Mouse (Mus musculus): ENCODE measurements around the gene Gm42906. TPM values are rescaled to one million over a fixed set of nuclear protein-coding genes. Genes with fewer than 3 reads are reported as not detected.

The Gm42906 gene
- polyA plus RNA-seq, 1 experiment from 2014 or later: not detected

DNA sequence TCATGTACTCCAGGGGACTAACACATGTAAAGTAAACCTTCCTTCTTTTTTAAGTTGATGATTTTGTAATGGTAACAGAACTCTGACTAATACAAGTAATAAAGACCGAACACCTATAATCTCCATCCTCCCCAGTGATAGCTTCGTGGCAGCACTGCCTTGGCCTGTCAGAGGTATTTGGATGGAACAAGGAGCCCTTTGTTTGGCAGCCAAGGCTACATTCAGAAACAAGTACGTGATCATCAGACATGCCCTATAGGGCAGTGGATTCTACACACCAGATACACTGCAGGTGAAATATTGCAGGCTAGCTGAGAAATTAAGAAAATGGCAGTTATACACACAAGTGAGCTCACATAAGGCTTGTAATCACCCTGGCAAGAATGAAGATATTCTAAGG, 79.5 kb downstream of the Gm42906 start:
- Histone ChIP-seq H3K27ac (no peak overlapping the region), H3K9me3 (no peaks in the 10 kb centered on the region), H3K27me3 (no peaks in the 10 kb centered on the region), H3K36me3 (no peaks in the 10 kb centered on the region), H3K4me2 (no peak overlapping the region), H3K4me1 (no peaks in the 10 kb centered on the region), H3K4me3 (no peak overlapping the region), H3K9ac (no peak overlapping the region)
- ATAC-seq (ENCODE audit: borderline replicate concordance, extremely low read depth, low FRiP score, low TSS enrichment): no peak
- 72% methylated on average over 3 of the region's 3 CpGs for WGBS

- H3K27ac ChIP-seq: no peak overlapping the region
- ATAC-seq (ENCODE audit: borderline replicate concordance, extremely low read depth, low FRiP score, low TSS enrichment): no peak
- H3K9ac ChIP-seq: no peak overlapping the region
- no peak overlapping the region for H3K4me3 ChIP-seq
- no peaks in the 10 kb centered on the region for H3K36me3 ChIP-seq
- no peaks in the 10 kb centered on the region for H3K27me3 ChIP-seq
- no peaks in the 10 kb centered on the region for H3K9me3 ChIP-seq
- H3K4me1 ChIP-seq: no peaks in the 10 kb centered on the region
- H3K4me2 ChIP-seq: no peak overlapping the region
- 87% methylated on average over 8 of the region's 8 CpGs for WGBS
Observed at GRCm38 (mm10) chr5:151346626-151347025, 81.3 kb downstream of the Gm42906 start.

GRCm38 (mm10) chr5:151344737-151345136, 83.2 kb downstream of the Gm42906 start:
- Histone ChIP-seq H3K9ac (no peak overlapping the region), H3K27ac (no peak overlapping the region), H3K36me3 (no peaks in the 10 kb centered on the region), H3K9me3 (no peaks in the 10 kb centered on the region), H3K4me3 (no peak overlapping the region), H3K4me2 (no peak overlapping the region), H3K27me3 (no peaks in the 10 kb centered on the region), H3K4me1 (no peaks in the 10 kb centered on the region)
- WGBS: 72% methylated on average over 4 of the region's 4 CpGs
- no peak for ATAC-seq (ENCODE audit: borderline replicate concordance, extremely low read depth, low FRiP score, low TSS enrichment)

GRCm38 (mm10) chr5:151333686-151334085, 94.3 kb downstream of the Gm42906 start:
- Histone ChIP-seq H3K4me2 (no peak overlapping the region), H3K9me3 (no peaks in the 10 kb centered on the region), H3K4me1 (no peaks in the 10 kb centered on the region), H3K27me3 (no peaks in the 10 kb centered on the region), H3K36me3 (no peaks in the 10 kb centered on the region), H3K27ac (no peak overlapping the region), H3K4me3 (no peak overlapping the region), H3K9ac (no peak overlapping the region)
- ATAC-seq (ENCODE audit: borderline replicate concordance, extremely low read depth, low FRiP score, low TSS enrichment): no peak

- no peaks in the 10 kb centered on the region for H3K9me3 ChIP-seq
- no peak overlapping the region for H3K9ac ChIP-seq
- H3K4me1 ChIP-seq: no peaks in the 10 kb centered on the region
- no peaks in the 10 kb centered on the region for H3K36me3 ChIP-seq
- H3K27ac ChIP-seq: no peak overlapping the region; the same call in 1 of the 2 replicates
- no peak overlapping the region for H3K4me2 ChIP-seq
- ATAC-seq (ENCODE audit: borderline replicate concordance, extremely low read depth, low FRiP score, low TSS enrichment): no peak
- no peaks in the 10 kb centered on the region for H3K27me3 ChIP-seq
- H3K4me3 ChIP-seq: no peak overlapping the region
Observed at GRCm38 (mm10) chr5:151333191-151333594, 94.8 kb downstream of the Gm42906 start.

DNA sequence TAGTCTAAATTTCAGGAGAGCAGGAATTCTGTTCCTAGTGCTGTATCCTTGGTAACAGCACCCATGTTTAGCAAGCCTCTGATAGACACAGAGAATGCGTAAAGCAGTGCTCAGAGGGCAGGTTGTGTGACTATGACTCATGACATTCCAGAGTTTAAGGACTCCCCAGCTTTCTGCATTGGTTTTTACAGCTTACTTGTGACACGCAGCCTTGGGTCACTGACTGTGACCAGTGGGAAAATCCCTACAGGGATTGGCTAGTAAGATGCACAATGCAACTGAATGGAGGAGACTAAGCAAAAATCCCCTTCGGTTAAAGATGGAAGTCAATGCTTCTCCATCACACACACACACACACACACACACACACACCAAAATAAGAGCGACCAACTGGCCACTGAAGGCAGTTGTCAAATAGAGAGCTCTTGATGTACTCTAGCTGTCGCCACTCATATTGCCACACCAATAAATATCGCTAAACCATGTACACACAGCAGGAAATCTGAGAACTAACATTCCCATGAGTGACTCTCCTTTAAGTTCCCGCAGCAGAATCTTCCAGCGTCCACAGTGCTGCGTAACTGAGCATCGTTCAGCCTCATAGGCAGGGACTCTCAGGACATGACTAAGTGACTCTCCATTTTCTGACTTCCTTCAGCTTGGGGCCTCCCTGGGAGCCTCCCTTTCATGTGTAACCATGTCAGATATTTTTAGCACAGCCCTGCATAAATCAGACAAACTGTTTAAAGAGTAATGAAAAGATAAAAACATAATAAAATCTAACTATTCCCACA, 112.0 kb downstream of the Gm42906 start:
- no peak overlapping the region for H3K4me2 ChIP-seq
- peaks cover 10% of the 10 kb centered on the region for H3K4me1 ChIP-seq
- WGBS: 29% methylated on average over 10 of the region's 10 CpGs
- no peaks in the 10 kb centered on the region for H3K9me3 ChIP-seq
- no peak overlapping the region for H3K4me3 ChIP-seq
- no peak overlapping the region for H3K27ac ChIP-seq
- no peaks in the 10 kb centered on the region for H3K27me3 ChIP-seq
- H3K9ac ChIP-seq: no peak overlapping the region
- H3K36me3 ChIP-seq: no peaks in the 10 kb centered on the region
- peak; percentile 81; the same call in 1 of the 2 replicates for ATAC-seq (ENCODE audit: borderline replicate concordance, extremely low read depth, low FRiP score, low TSS enrichment)

GRCm38 (mm10) chr5:151300286-151300685, 127.7 kb downstream of the Gm42906 start:
- no peak for ATAC-seq (ENCODE audit: borderline replicate concordance, extremely low read depth, low FRiP score, low TSS enrichment)
- H3K4me1 ChIP-seq: no peaks in the 10 kb centered on the region
- H3K9me3 ChIP-seq: no peaks in the 10 kb centered on the region
- H3K4me3 ChIP-seq: no peak overlapping the region
- H3K9ac ChIP-seq: no peak overlapping the region
- H3K36me3 ChIP-seq: no peaks in the 10 kb centered on the region
- H3K27me3 ChIP-seq: no peaks in the 10 kb centered on the region
- 56% methylated on average over 2 of the region's 2 CpGs for WGBS
- no peak overlapping the region for H3K4me2 ChIP-seq
- H3K27ac ChIP-seq: no peak overlapping the region

DNA sequence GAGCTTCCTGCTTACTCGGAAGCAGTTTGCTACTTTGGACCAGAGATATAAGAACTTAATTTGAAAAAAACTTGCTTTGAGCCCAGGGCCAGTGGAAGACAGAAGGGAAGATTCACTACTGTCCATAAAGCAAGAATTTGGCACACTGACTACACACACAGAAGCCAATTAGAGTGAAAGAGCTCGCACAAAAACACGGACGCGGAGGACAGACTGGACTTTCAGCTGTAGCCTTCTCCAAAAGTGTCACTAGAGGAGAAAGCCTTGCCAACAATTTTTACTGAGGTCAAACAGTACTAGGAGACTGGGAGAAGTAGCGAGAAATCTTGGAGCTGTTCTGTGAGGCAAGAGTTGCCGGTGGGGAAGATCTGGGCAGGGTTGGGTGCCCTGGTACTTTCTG, 128.4 kb downstream of the Gm42906 start:
- H3K27me3 ChIP-seq: no peaks in the 10 kb centered on the region
- H3K4me1 ChIP-seq: no peaks in the 10 kb centered on the region
- 63% methylated on average over 7 of the region's 7 CpGs for WGBS
- no peak overlapping the region for H3K4me3 ChIP-seq
- ATAC-seq (ENCODE audit: borderline replicate concordance, extremely low read depth, low FRiP score, low TSS enrichment): peak; percentile 46; the same call in 1 of the 2 replicates
- H3K9ac ChIP-seq: no peak overlapping the region
- H3K27ac ChIP-seq: peak overlapping the region; percentile 16; the same call in 1 of the 2 replicates
- no peak overlapping the region for H3K4me2 ChIP-seq
- H3K36me3 ChIP-seq: no peaks in the 10 kb centered on the region
- no peaks in the 10 kb centered on the region for H3K9me3 ChIP-seq

DNA sequence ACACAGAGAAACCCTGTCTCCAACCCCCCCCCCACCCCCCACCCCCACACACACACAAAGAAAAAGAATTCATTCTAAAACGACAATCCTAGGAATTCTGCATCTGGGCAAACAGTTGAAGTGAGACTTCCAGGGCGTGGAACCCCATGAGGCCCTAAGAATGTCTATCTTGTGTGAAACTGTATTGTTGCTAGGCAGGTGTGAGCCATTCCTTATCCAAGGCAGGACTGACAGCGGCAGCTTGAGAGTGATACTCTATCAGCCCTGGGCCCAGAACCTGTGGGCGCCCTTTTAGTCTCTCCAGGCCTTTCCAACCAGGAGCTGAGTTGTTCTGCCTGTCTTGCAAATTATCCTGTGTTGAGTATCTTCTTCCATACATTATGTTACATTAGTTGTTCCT, 129.6 kb downstream of the Gm42906 start:
- H3K27ac ChIP-seq: no peak overlapping the region
- no peaks in the 10 kb centered on the region for H3K9me3 ChIP-seq
- H3K27me3 ChIP-seq: no peaks in the 10 kb centered on the region
- no peak for ATAC-seq (ENCODE audit: borderline replicate concordance, extremely low read depth, low FRiP score, low TSS enrichment)
- H3K4me3 ChIP-seq: no peak overlapping the region
- no peak overlapping the region for H3K4me2 ChIP-seq
- H3K36me3 ChIP-seq: no peaks in the 10 kb centered on the region
- 59% methylated on average over 4 of the region's 4 CpGs for WGBS
- no peak overlapping the region for H3K9ac ChIP-seq
- H3K4me1 ChIP-seq: no peaks in the 10 kb centered on the region

GRCm38 (mm10) chr5:151296244-151296643, 131.7 kb downstream of the Gm42906 start:
- Histone ChIP-seq H3K9me3 (no peaks in the 10 kb centered on the region), H3K36me3 (no peaks in the 10 kb centered on the region), H3K4me2 (no peak overlapping the region), H3K9ac (no peak overlapping the region), H3K27me3 (no peaks in the 10 kb centered on the region), H3K4me1 (no peaks in the 10 kb centered on the region), H3K4me3 (no peak overlapping the region), H3K27ac (no peak overlapping the region)
- 56% methylated on average over 4 of the region's 4 CpGs for WGBS
- no peak for ATAC-seq (ENCODE audit: borderline replicate concordance, extremely low read depth, low FRiP score, low TSS enrichment)

GRCm38 (mm10) chr5:151293591-151293990, 134.4 kb downstream of the Gm42906 start:
- H3K4me1 ChIP-seq: no peaks in the 10 kb centered on the region
- no peaks in the 10 kb centered on the region for H3K9me3 ChIP-seq
- no peak for ATAC-seq (ENCODE audit: borderline replicate concordance, extremely low read depth, low FRiP score, low TSS enrichment)
- no peak overlapping the region for H3K9ac ChIP-seq
- 89% methylated on average over 4 of the region's 4 CpGs for WGBS
- H3K36me3 ChIP-seq: no peaks in the 10 kb centered on the region
- no peak overlapping the region for H3K4me3 ChIP-seq
- H3K27ac ChIP-seq: no peak overlapping the region
- H3K27me3 ChIP-seq: no peaks in the 10 kb centered on the region
- no peak overlapping the region for H3K4me2 ChIP-seq

DNA sequence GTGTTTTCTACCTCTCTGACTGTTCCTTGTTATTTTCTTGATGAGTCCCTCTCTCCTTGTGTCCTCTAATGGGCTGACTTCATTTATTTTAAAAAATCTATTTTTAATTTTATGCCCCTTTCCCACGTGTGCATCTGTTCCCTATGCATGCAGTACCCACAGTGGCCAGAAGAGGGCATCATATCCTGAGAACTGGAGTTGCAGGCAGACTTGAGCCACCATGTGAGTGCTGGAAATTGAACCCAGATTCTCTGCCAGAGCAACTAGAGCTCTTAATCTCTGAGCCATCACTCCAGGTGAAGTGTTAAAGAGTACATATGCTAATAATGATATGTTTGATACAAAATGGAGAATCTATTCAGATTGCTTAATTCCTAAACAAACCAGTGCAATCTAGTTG, 135.7 kb downstream of the Gm42906 start:
- 32% methylated on average over 1 of the region's 1 CpGs for WGBS
- H3K9ac ChIP-seq: no peak overlapping the region
- H3K4me1 ChIP-seq: no peaks in the 10 kb centered on the region; the same call in 1 of the 2 replicates
- no peak overlapping the region for H3K4me2 ChIP-seq
- no peak overlapping the region for H3K4me3 ChIP-seq
- ATAC-seq (ENCODE audit: borderline replicate concordance, extremely low read depth, low FRiP score, low TSS enrichment): no peak
- H3K9me3 ChIP-seq: no peaks in the 10 kb centered on the region
- no peaks in the 10 kb centered on the region for H3K27me3 ChIP-seq
- no peak overlapping the region for H3K27ac ChIP-seq
- H3K36me3 ChIP-seq: no peaks in the 10 kb centered on the region

All from lung, embryonic 15.5 days (tissue).